Comparison of ENCODE assay signal across 11 mouse cellular contexts in genomic region chr7:3391081-3391451, GRCm38 (mm10). TPM values are rescaled to one million over a fixed set of nuclear protein-coding genes. Genes with fewer than 3 reads are reported as not detected.
A peak's percentile ranks its signal among the peaks of the same experiment; 100 is the strongest.
DNase-seq lines count a peak whose midpoint lies in the region; ATAC-seq and TF ChIP-seq lines count a peak whose summit lies in the region.
"Had no signal": no experiment of that assay in that cellular context is flagged by ENCODE, and none has a peak within 500 bp of the region (broad histone marks: within the 10 kb centered on the region; RNA-seq: fewer than 3 reads in every experiment).

No protein-coding gene starts in this region.

- no peak overlapping the region for H3K9ac ChIP-seq in stomach, embryonic 14.5 days (replicated peaks; ENCODE audit: low read depth, low read length)
- no peak overlapping the region for H3K9ac ChIP-seq in stomach, postnatal 0 days (ENCODE audit: low read length)
- peak overlapping the region; percentile 52 for H3K9ac ChIP-seq in limb, embryonic 11.5 days (ENCODE audit: low read length)
- H3K9ac ChIP-seq: liver, embryonic 15.5 days had no signal

- no peak; the same call in 1 of the 2 replicates for ATAC-seq in stomach, embryonic 14.5 days (ENCODE audit: insufficient number of reproducible peaks, insufficient read depth, low FRiP score, low read depth)
- ATAC-seq in stomach, postnatal 0 days (ENCODE audit: low FRiP score, low TSS enrichment): no peak
- no peak for ATAC-seq in limb, embryonic 11.5 days (ENCODE audit: insufficient number of reproducible peaks, low FRiP score, low TSS enrichment, low read depth)
- ATAC-seq: activated CD4-positive, CD25-positive, alpha-beta regulatory T cell, adult 4 months had no signal

- peak; percentile 58 to 65 for DNase-seq in cerebellum, postnatal 10 days
- no peak for DNase-seq in cerebellum, adult 11 months
- no peak for DNase-seq in stomach, postnatal 0 days (ENCODE audit: low spot score)
- DNase-seq in limb, embryonic 11.5 days (ENCODE audit: low spot score): no peak
- no peak for DNase-seq in thymus, postnatal 36 days
- no peak for DNase-seq in layer of hippocampus, postnatal 36 days
- DNase-seq in left cerebral cortex, adult 18-20 months (ENCODE audit: low spot score in 2 of 2): no peak
- DNase-seq: heart, postnatal 36 days had no signal

- H3K27ac ChIP-seq in stomach, embryonic 14.5 days (ENCODE audit: low read length): no peak overlapping the region
- no peak overlapping the region for H3K27ac ChIP-seq in stomach, postnatal 0 days (replicated peaks)
- H3K27ac ChIP-seq in limb, embryonic 11.5 days (replicated peaks; ENCODE audit: low read depth, low read length): no peak overlapping the region
- H3K27ac ChIP-seq: liver, embryonic 15.5 days had no signal

- TF ChIP-seq CTCF in stomach, postnatal 0 days (IDR thresholded peaks at IDR 0.05; ENCODE audit: low read depth): no peak

- TF ChIP-seq EP300 in stomach, postnatal 0 days (optimal IDR thresholded peaks at IDR 0.05): no peak

- no peaks in the 10 kb centered on the region for H3K27me3 ChIP-seq in stomach, embryonic 14.5 days (ENCODE audit: control insufficient read depth, insufficient read depth, low read length)
- H3K27me3 ChIP-seq in stomach, postnatal 0 days (ENCODE audit: control insufficient read depth, insufficient read depth, low read length): no peaks in the 10 kb centered on the region
- no peaks in the 10 kb centered on the region for H3K27me3 ChIP-seq in limb, embryonic 11.5 days (ENCODE audit: control insufficient read depth, insufficient read depth, low read length)

- 8% methylated on average over 12 of the region's 12 CpGs for WGBS in stomach, embryonic 14.5 days
- 9% methylated on average over 12 of the region's 12 CpGs for WGBS in stomach, postnatal 0 days
- 3% methylated on average over 12 of the region's 12 CpGs for WGBS in limb, embryonic 11.5 days

- H3K4me1 ChIP-seq in stomach, embryonic 14.5 days (ENCODE audit: control insufficient read depth, insufficient read depth, low read length): no peaks in the 10 kb centered on the region; the same call in 1 of the 2 replicates
- no peaks in the 10 kb centered on the region for H3K4me1 ChIP-seq in stomach, postnatal 0 days (replicated peaks; ENCODE audit: control insufficient read depth, insufficient read depth)
- peaks cover 6% of the 10 kb centered on the region for H3K4me1 ChIP-seq in limb, embryonic 11.5 days (ENCODE audit: control insufficient read depth, insufficient read depth, low read length)
- H3K4me1 ChIP-seq: liver, embryonic 15.5 days had no signal

- H3K36me3 ChIP-seq in stomach, embryonic 14.5 days (ENCODE audit: control insufficient read depth, insufficient read depth, low read length): no peaks in the 10 kb centered on the region
- no peaks in the 10 kb centered on the region for H3K36me3 ChIP-seq in stomach, postnatal 0 days (ENCODE audit: control insufficient read depth, insufficient read depth, low read length)
- H3K36me3 ChIP-seq in limb, embryonic 11.5 days (ENCODE audit: control insufficient read depth, insufficient read depth, low read length): no peaks in the 10 kb centered on the region
- H3K36me3 ChIP-seq: liver, embryonic 15.5 days had no signal

- H3K9me3 ChIP-seq in stomach, embryonic 14.5 days (ENCODE audit: control insufficient read depth, low read depth, low read length): no peaks in the 10 kb centered on the region
- H3K9me3 ChIP-seq in stomach, postnatal 0 days (ENCODE audit: control insufficient read depth, low read length): no peaks in the 10 kb centered on the region
- no peaks in the 10 kb centered on the region; the same call in 1 of the 2 replicates for H3K9me3 ChIP-seq in limb, embryonic 11.5 days (ENCODE audit: control insufficient read depth, low read length)
- H3K9me3 ChIP-seq: liver, embryonic 15.5 days had no signal

- H3K4me3 ChIP-seq in stomach, embryonic 14.5 days (ENCODE audit: low read depth, low read length): peak overlapping the region; percentile 21
- H3K4me3 ChIP-seq in stomach, postnatal 0 days (ENCODE audit: low read depth, low read length): no peak overlapping the region
- H3K4me3 ChIP-seq in limb, embryonic 11.5 days (ENCODE audit: low read depth, low read length): peak overlapping the region; percentile 31; the same call in 1 of the 2 replicates
- H3K4me3 ChIP-seq: liver, embryonic 15.5 days had no signal

- H3K4me2 ChIP-seq in stomach, embryonic 14.5 days (replicated peaks; ENCODE audit: low read depth, low read length): peak overlapping the region; percentile 45
- H3K4me2 ChIP-seq in stomach, postnatal 0 days (replicated peaks; ENCODE audit: low read depth): no peak overlapping the region
- H3K4me2 ChIP-seq in limb, embryonic 11.5 days (ENCODE audit: low read depth, severe bottlenecking): peak overlapping the region; percentile 65
- H3K4me2 ChIP-seq: liver, embryonic 15.5 days had no signal

RNA-seq across cellular contexts. Expression of gene Cacng8, which starts 0.6 kb away (rescaled TPM):
- polyA plus RNA-seq in stomach, embryonic 14.5 days (2014; fragmentation: Nextera tagmentation; extraction: Ambion mirVana): 2.1 and 2.8 TPM in 2 replicates
- polyA plus RNA-seq in stomach, postnatal 0 days (2015; fragmentation: Nextera tagmentation; extraction: Ambion mirVana): 0.29 and 0.35 TPM in 2 replicates
- 6.8 and 7.0 TPM in 2 replicates for polyA plus RNA-seq in limb, embryonic 11.5 days (2014; fragmentation: Nextera tagmentation; extraction: Ambion mirVana)
- total RNA-seq in layer of hippocampus, postnatal 36 days (2021): 100 to 1,000 TPM; 406 to 411 TPM
- total RNA-seq in left cerebral cortex, adult 18-20 months (2021): 100 to 1,000 TPM; 166 TPM
- total RNA-seq: heart, postnatal 36 days had no signal
- polyA plus RNA-seq: activated CD4-positive, CD25-positive, alpha-beta regulatory T cell, adult 4 months; liver, embryonic 15.5 days had no signal

RNA-seq across cellular contexts. Expression of gene Cacng6, which starts 32.9 kb away (rescaled TPM):
- 0.48 TPM in 1 of 2 replicates, not detected in the other for polyA plus RNA-seq in stomach, embryonic 14.5 days (2014; fragmentation: Nextera tagmentation; extraction: Ambion mirVana)
- polyA plus RNA-seq in stomach, postnatal 0 days (2015; fragmentation: Nextera tagmentation; extraction: Ambion mirVana): 0.22 and 0.39 TPM in 2 replicates
- 0.25 and 0.52 TPM in 2 replicates for polyA plus RNA-seq in limb, embryonic 11.5 days (2014; fragmentation: Nextera tagmentation; extraction: Ambion mirVana)
- total RNA-seq in layer of hippocampus, postnatal 36 days (2021): 1 to 10 TPM; 1.5 to 1.6 TPM
- 1 to 10 TPM; 1.0 to 1.9 TPM for total RNA-seq in left cerebral cortex, adult 18-20 months (2021)
- polyA plus RNA-seq: activated CD4-positive, CD25-positive, alpha-beta regulatory T cell, adult 4 months had no signal

RNA-seq across cellular contexts. Expression of gene Cacng7, which starts 58.3 kb away (rescaled TPM):
- polyA plus RNA-seq in stomach, embryonic 14.5 days (2014; fragmentation: Nextera tagmentation; extraction: Ambion mirVana): 3.2 and 3.8 TPM in 2 replicates
- 0.69 and 0.79 TPM in 2 replicates for polyA plus RNA-seq in stomach, postnatal 0 days (2015; fragmentation: Nextera tagmentation; extraction: Ambion mirVana)
- polyA plus RNA-seq in limb, embryonic 11.5 days (2014; fragmentation: Nextera tagmentation; extraction: Ambion mirVana): 2.0 and 2.6 TPM in 2 replicates
- 100 to 1,000 TPM; 130 to 131 TPM for total RNA-seq in layer of hippocampus, postnatal 36 days (2021)
- total RNA-seq in left cerebral cortex, adult 18-20 months (2021): 100 to 1,000 TPM; 174 to 185 TPM
- polyA plus RNA-seq: activated CD4-positive, CD25-positive, alpha-beta regulatory T cell, adult 4 months had no signal

Comparison
In these comparisons a context has a peak if more than half of its experiments do, and no peak if none do; other contexts are left out.
1. DNase-seq: peak in cerebellum, postnatal 10 days (2 of 2); none in cerebellum, adult 11 months (single experiment), stomach, postnatal 0 days (single experiment), limb, embryonic 11.5 days (single experiment), thymus, postnatal 36 days (0 of 2), layer of hippocampus, postnatal 36 days (0 of 2) and left cerebral cortex, adult 18-20 months (0 of 2).